Mouse (Mus musculus) limb, embryonic 10.5 days (tissue): ENCODE results near the gene Lrmda. TPM values are rescaled to one million over a fixed set of nuclear protein-coding genes. Genes with fewer than 3 reads are reported as not detected.
A peak's percentile ranks its signal among the peaks of the same experiment; 100 is the strongest.

Experiments used
- DNase-seq: peaks from one replicate; pipeline ENCODE4 v3.0.0-alpha.2; 2017; ENCODE audit warnings: low spot score
- H3K27ac ChIP-seq: fragments of 300-500 bp; sonication (generic); 2 replicates; pipeline ENCODE4 v1.5.1; 2016; ENCODE audit warnings: mild to moderate bottlenecking
- H3K27me3 ChIP-seq: fragments of 300-500 bp; sonication (generic); 2 replicates; pipeline ENCODE4 v1.6.1; 2016; ENCODE audit warnings: low read depth, mild to moderate bottlenecking; ENCODE audit not compliant: poor library complexity, severe bottlenecking
- H3K36me3 ChIP-seq: fragments of 300-500 bp; sonication (generic); 2 replicates; pipeline ENCODE4 v1.6.1; 2016; ENCODE audit warnings: mild to moderate bottlenecking, moderate library complexity
- H3K4me1 ChIP-seq: fragments of 300-500 bp; sonication (generic); 2 replicates; pipeline ENCODE4 v1.6.1; 2016
- H3K4me3 ChIP-seq: fragments of 300-500 bp; sonication (generic); 2 replicates; pipeline ENCODE4 v1.5.1; 2016; ENCODE audit warnings: mild to moderate bottlenecking, moderate library complexity
- H3K9me3 ChIP-seq: fragments of 300-500 bp; sonication (generic); replicated peaks from 2 replicates; pipeline ENCODE4 v1.6.1; 2016; ENCODE audit warnings: mild to moderate bottlenecking
- WGBS: fragments of 180-500 bp; shearing (Covaris S2); methylation state at CpG from one replicate; pipeline ENCODE4 v1.1.7; 2016; 5-methylcytosine and 5-hydroxymethylcytosine counted together
- polyA plus RNA-seq: library from polyadenylated mRNA; unstranded; fragments of >200 nt; fragmentation: Nextera tagmentation; extraction: Ambion mirVana; gene quantifications from 2 replicates; pipeline ENCODE4 v1.2.1, GENCODE M21; 2016

Lrmda gene
- polyA plus RNA-seq, 1 experiment from 2014 or later, result 0.48 TPM

DNA sequence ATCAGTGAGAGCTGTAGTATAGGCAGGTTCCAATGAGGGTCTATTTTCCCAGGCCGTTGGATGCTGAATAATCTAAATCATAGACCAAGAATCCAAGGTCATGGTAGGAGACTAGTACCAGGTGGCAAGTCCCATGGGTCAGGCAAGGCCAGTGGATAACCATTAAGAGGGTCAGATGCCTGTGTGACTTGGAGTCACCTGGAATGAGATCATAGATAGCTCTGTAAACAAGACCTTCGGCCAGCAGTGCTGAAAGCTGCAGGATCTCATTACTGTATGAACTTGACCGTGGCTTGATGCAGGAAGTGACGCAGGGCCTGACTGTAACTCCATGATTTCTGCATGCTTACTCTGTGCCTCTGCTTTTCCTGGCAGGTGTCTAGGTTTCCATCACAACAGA, 402.2 kb downstream of the Lrmda start:
- Histone ChIP-seq H3K36me3 (no peaks in the 10 kb centered on the region), H3K27ac (no peak overlapping the region), H3K4me1 (peaks cover 23% of the 10 kb centered on the region), H3K9me3 (no peaks in the 10 kb centered on the region), H3K4me3 (no peak overlapping the region), H3K27me3 (peaks cover 29% of the 10 kb centered on the region; the same call in 1 of the 2 replicates)
- WGBS, result 87% methylated on average over 4 of the region's 4 CpGs
- DNase-seq, result no peak

DNA sequence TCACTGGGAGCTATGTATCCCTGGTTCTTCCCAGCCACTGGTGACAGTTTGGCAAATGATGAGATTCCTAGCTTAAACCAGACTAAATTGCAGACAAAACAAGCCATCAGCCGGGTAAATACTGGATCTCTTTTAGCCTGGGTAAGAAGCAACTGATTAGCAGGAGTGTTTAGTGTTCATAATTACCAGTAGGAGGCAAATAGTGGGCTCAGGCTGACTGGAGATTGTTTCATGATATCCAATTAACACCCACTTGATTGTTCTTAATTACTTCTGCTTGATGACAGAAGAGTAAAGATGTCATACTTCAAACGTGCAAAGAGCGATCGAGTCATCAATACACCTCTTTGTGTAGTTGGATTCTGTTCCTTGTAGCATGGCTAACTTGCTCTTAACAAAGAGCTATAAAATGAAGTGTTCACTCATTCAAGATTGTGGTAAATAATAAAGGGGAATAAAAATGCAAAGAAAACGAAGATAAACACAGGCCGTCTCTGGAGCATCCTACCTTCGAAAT, 405.6 kb downstream of the Lrmda start:
- no peak for DNase-seq
- WGBS, result 83% methylated on average over 7 of the region's 7 CpGs
- H3K4me3 ChIP-seq, result no peak overlapping the region
- no peaks in the 10 kb centered on the region for H3K36me3 ChIP-seq
- H3K27ac ChIP-seq, result no peak overlapping the region
- peaks cover 21% of the 10 kb centered on the region for H3K4me1 ChIP-seq
- H3K9me3 ChIP-seq, result no peaks in the 10 kb centered on the region
- H3K27me3 ChIP-seq, result peaks cover 44% of the 10 kb centered on the region

DNA sequence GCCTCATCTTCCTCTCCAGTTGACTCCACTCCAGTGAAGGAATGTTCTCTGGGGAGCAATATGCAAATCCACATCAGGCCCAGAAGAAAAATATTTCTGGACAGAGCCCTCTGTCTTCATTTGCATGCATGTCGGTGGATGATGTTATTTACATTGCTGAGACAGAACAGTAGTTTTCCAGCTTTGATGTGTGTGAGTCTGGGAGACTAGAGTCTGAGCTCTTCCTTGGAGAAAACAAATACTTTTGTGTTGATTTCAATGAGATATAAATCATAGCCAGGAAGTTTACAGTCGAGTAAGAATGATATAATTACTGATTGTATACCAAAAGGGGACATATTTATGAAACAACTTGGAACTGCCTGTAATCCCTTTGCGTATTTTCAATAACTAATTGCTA, 415.9 kb downstream of the Lrmda start:
- Histone ChIP-seq H3K27me3 (peaks cover 77% of the 10 kb centered on the region), H3K4me3 (no peak overlapping the region), H3K4me1 (peaks cover 65% of the 10 kb centered on the region), H3K9me3 (no peaks in the 10 kb centered on the region), H3K27ac (0 out of 2 replicates have a peak overlapping the region, but pooled peaks have one; percentile 20), H3K36me3 (no peaks in the 10 kb centered on the region)
- WGBS, result 47% methylated on average over 3 of the region's 3 CpGs
- DNase-seq, result no peak

DNA sequence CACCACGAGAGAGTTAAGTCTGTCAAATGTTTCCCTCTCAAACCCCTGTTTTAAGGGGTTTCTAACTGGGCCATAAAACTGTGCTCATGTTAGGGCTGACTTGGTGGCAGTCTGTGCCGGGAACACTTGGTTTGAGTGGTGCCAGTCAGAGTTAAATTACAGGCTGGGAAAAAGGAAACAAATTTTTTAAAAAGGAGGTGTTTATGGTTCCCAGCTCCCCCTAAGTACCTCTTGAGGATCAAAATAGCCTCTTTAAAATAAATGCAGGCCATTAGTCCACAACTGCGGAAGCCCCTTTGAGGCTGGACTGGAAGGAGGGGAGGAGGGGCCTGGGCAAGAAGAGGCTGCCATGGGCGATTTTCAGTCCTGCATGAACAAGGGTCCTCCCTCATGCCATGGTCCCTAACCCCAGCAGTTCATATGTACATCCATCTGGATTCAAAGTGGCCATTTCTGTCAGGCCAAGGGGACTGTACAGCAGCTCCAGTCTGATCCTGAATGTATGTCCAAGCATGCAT, 416.4 kb downstream of the Lrmda start:
- H3K4me3 ChIP-seq, result no peak overlapping the region
- WGBS, result 18% methylated on average over 4 of the region's 4 CpGs
- H3K27ac ChIP-seq, result peak overlapping the region; percentile 58; the same call in 1 of the 2 replicates
- DNase-seq, result peak; percentile 46
- H3K36me3 ChIP-seq, result no peaks in the 10 kb centered on the region
- peaks cover 69% of the 10 kb centered on the region for H3K4me1 ChIP-seq
- peaks cover 72% of the 10 kb centered on the region for H3K27me3 ChIP-seq
- no peaks in the 10 kb centered on the region for H3K9me3 ChIP-seq

DNA sequence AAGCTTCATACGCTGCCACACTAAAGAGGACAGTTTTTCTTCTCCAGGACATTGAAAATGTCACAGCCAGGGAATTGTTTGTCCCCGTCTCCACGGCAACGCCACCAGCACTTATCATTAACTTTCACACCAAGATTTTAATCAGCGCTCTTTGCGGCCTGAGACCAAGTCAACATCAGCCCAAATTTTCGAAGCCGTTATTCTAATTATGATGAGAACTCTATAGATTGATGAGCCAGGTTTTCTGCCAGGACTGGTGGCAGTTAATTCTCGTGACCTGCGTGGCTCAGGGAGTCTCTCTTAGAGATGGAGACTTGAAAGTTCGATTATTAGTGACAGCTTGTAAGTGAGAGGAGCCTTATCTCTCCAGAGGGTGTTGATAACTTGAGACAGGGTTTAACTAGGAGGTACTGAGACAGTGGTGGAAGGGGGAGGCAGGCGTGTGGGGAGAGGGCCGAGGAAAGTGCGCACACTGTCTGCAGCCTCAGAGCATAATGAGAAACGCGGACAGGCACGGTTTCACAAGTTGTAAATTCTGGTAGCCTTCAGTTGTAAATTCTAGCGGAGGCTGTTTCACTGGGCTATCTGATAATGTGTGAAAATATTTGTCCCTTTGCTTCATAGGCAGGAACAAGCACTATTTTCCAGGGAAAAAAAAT, 421.0 kb downstream of the Lrmda start:
- no peak overlapping the region for H3K4me3 ChIP-seq
- 15% methylated on average over 18 of the region's 18 CpGs for WGBS

DNA sequence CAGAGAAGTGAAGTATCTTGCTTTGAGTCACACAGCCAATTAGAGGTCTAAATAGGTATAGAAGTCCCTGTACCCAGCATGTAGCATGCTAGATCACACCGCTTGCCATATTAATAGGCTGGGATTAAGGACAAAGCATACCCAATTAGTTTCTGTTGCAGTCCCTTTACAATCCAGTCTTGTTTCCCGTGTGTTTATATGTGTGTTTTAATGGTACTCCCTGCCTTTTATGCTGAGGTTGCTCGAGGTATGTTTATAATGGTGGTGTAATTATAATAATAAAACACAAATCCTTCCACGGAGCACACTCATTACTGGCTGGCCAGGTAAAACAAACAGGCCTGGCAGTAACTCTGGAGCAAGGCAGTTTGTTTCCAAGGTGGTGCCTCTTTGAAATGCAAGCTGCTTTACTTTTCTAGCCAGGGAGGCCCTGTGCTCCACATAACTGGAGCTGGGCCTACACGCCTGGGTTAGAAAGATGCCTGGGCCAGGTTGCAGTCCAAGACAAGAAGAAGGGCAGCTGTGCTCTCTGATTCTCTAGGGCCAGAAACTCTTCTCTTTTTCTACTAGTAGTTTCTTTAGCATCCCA, 422.4 kb downstream of the Lrmda start:
- Histone ChIP-seq H3K27ac (peak overlapping the region; percentile 42; the same call in 1 of the 2 replicates), H3K4me3 (no peak overlapping the region), H3K36me3 (no peaks in the 10 kb centered on the region), H3K4me1 (peaks cover 80% of the 10 kb centered on the region), H3K27me3 (peaks cover 57% of the 10 kb centered on the region), H3K9me3 (no peaks in the 10 kb centered on the region)
- DNase-seq, result no peak
- WGBS, result 32% methylated on average over 5 of the region's 5 CpGs

More for the DNA sequence above, 421.0 kb downstream of the Lrmda start:
- H3K36me3 ChIP-seq, result no peaks in the 10 kb centered on the region
- no peaks in the 10 kb centered on the region for H3K9me3 ChIP-seq
- peak overlapping the region; percentile 37; the same call in 1 of the 2 replicates for H3K27ac ChIP-seq
- H3K4me1 ChIP-seq, result peaks cover 88% of the 10 kb centered on the region
- peak; percentile 66 for DNase-seq
- H3K27me3 ChIP-seq, result peaks cover 53% of the 10 kb centered on the region

DNA sequence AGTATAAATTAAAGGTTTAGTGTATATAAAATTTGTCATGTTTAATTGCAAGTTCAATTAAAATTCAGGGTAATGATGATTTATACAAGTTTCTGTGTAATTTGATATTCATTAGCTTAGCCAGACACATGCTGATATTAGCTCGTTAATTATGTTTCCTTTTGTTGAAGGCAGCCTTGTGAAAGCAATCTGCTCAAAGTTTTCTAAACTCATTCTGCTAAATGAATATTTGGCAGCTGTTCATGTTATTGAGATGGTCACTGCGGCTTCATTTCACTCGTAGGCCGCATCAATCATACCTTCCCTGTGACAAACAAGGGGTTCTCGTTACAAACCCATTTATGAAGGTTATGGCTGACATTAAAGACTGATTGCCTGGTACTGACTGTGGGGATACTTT, 423.2 kb downstream of the Lrmda start:
- DNase-seq, result no peak
- H3K27me3 ChIP-seq, result peaks cover 57% of the 10 kb centered on the region
- H3K9me3 ChIP-seq, result no peaks in the 10 kb centered on the region
- peaks cover 76% of the 10 kb centered on the region for H3K4me1 ChIP-seq
- no peak overlapping the region for H3K27ac ChIP-seq
- H3K36me3 ChIP-seq, result no peaks in the 10 kb centered on the region
- H3K4me3 ChIP-seq, result no peak overlapping the region
- WGBS, result 53% methylated on average over 5 of the region's 5 CpGs

DNA sequence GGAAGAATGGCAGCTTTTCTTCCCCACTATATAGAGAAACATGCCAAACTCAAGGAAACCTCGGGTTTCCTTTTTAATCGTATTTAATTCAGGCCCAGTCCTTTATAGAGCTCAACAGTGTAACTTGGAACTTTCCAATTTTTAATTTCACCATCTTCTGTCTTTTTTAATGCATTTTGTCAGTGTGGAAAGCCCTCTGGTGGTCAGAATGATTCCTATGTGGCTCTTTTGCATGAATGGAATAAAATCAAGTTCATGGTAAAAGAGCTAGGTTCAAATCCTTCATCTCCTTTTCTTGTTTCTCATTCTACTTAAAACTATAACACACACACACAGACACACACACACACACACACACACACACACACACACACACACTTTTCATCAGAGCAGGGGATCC, 425.0 kb downstream of the Lrmda start:
- WGBS, result 92% methylated on average over 2 of the region's 2 CpGs
- Histone ChIP-seq H3K4me3 (no peak overlapping the region), H3K9me3 (no peaks in the 10 kb centered on the region), H3K27me3 (peaks cover 52% of the 10 kb centered on the region), H3K4me1 (peaks cover 58% of the 10 kb centered on the region), H3K27ac (no peak overlapping the region), H3K36me3 (no peaks in the 10 kb centered on the region)
- DNase-seq, result no peak

DNA sequence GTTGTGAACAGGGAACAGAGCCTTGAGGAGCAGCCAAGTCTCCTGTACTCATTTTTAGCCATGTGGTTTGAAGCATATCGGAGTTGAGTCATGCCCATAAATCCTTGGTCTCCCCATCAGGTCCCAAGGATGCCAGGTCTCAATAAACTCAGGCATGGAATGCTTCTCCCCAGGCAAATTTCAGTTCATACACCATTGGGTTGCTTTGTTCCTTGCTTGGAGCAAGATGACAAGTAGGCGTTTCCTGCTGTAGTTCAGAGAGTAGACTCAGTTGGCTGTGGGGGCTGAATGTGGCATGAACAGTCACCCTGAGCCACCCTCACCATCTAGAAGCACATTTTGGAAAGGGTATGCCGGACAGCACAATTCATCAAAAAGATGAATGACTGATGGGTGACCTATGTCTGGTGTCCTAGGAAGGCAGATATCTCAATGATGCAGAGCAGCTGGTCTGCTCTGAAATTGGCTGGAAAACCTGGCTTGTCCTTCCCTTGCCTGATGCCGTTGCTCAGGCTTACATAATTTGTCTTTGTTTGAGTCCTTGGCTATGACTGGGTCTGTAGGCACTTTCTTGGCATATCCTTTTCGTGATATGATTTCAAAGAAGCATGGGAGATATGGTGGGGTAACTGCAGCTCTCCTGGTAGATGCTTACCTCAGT, 425.8 kb downstream of the Lrmda start:
- Histone ChIP-seq H3K4me3 (no peak overlapping the region), H3K9me3 (no peaks in the 10 kb centered on the region), H3K27me3 (peaks cover 51% of the 10 kb centered on the region), H3K4me1 (peaks cover 50% of the 10 kb centered on the region), H3K27ac (no peak overlapping the region), H3K36me3 (no peaks in the 10 kb centered on the region)
- no peak for DNase-seq
- WGBS, result 64% methylated on average over 5 of the region's 5 CpGs

DNA sequence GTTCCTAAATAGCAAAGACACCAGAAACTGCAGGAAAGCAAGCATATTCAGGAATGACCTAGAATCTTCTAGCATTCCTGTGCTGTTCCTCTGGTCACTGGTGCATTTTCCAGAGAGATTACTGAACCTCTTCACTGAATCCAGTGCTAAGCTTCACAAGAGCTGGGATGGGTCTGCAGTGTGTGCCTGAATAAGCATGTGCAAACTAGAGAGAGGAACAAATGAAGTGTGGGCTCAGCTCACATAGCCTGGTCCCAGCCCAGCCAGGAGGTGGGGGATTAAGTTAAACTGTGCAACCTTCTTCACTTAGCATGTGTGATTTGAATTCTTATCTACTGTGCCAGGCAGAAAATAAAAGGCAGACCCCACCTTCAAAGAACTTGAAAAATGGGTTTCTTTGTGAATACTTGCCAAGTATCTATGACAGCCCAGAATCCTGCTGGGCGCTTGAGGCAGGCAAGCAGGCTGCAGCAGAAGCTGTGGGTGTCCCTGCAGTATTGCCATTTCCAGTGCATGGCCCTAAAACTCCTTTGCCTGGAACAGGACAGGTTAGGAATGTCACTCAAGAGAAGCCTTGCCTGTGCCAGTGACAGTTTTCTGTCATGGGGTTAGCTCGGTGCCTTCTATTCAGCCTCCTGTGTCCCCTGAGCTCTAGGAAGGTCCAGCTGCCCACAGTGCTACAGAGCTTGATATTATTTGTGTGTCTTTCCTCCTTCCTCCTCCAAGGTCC, 426.5 kb downstream of the Lrmda start:
- H3K4me1 ChIP-seq, result peaks cover 43% of the 10 kb centered on the region

DNA sequence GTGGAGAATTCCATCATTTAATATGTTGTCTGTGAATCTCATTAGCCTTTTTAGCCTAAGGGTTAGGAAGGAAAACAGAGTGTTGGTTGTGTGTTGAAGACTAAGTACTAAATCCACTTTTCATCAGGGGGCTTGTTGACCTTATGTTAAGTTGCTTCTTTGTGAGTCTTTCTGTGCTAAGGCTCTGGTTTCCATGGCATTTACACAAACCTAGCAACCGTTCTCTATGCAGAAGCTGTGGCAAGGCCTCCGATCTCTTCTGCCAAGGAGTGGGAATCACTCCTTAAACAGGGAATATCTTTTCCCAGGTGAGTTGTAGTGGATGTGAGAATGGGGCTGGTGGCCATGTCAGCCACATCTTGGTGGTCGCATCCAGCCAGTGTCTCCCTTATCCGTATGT, 432.1 kb downstream of the Lrmda start:
- no peaks in the 10 kb centered on the region for H3K4me1 ChIP-seq
- DNase-seq, result no peak
- H3K36me3 ChIP-seq, result no peaks in the 10 kb centered on the region
- H3K27me3 ChIP-seq, result peaks cover 81% of the 10 kb centered on the region
- 94% methylated on average over 4 of the region's 4 CpGs for WGBS
- no peak overlapping the region for H3K27ac ChIP-seq
- no peaks in the 10 kb centered on the region for H3K9me3 ChIP-seq
- no peak overlapping the region for H3K4me3 ChIP-seq

More for the DNA sequence above, 426.5 kb downstream of the Lrmda start:
- Histone ChIP-seq H3K36me3 (no peaks in the 10 kb centered on the region), H3K9me3 (no peaks in the 10 kb centered on the region), H3K4me3 (no peak overlapping the region), H3K27me3 (peaks cover 58% of the 10 kb centered on the region), H3K27ac (no peak overlapping the region)
- DNase-seq, result no peak
- 80% methylated on average over 2 of the region's 2 CpGs for WGBS

DNA sequence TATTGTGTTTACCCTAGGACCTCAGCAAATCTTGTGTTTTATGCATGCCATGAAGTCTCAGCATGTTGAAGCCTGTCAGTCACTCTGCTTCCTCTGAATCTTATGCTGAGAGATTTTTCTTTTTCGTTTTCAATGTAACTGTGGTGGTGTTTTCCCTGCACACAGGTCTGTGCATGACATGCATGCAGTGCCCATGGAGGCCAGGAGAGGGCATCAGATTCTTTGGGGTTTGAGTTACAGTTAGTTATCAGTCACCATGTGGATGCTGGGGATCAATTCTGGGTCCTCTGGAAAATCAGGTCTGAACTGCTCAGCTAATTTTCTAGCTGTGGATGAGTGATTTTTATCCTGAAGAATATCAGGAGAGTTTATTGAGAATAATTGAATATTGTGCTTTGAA, 444.8 kb downstream of the Lrmda start:
- H3K4me1 ChIP-seq, result no peaks in the 10 kb centered on the region
- H3K27ac ChIP-seq, result no peak overlapping the region
- WGBS, result 83% methylated on average over 1 of the region's 1 CpGs
- H3K36me3 ChIP-seq, result no peaks in the 10 kb centered on the region
- no peaks in the 10 kb centered on the region for H3K9me3 ChIP-seq
- H3K27me3 ChIP-seq, result peaks cover 22% of the 10 kb centered on the region
- no peak for DNase-seq
- H3K4me3 ChIP-seq, result no peak overlapping the region
